Mouse (Mus musculus) heart, embryonic 11.5 days (tissue): ENCODE data around the gene Nelfb. TPM values are rescaled to one million over a fixed set of nuclear protein-coding genes. Genes with fewer than 3 reads are reported as not detected.
A peak's percentile ranks its signal among the peaks of the same experiment; 100 is the strongest.

ENCODE experiments used
- ATAC-seq: fragments of 200-750 bp; cut with Nextera tagmentation; replicated peaks from 2 replicates; pipeline ENCODE4 v1.8.0; 2017; ENCODE audit warnings: moderate library complexity; ENCODE audit not compliant: insufficient number of reproducible peaks, low FRiP score, low TSS enrichment
- H3K27ac ChIP-seq: fragments of 300-500 bp; sonication (generic); 2 replicates; pipeline ENCODE4 v1.5.1; 2014; ENCODE audit warnings: mild to moderate bottlenecking, low read depth, low read length
- H3K27me3 ChIP-seq: fragments of 300-500 bp; sonication (generic); 2 replicates; pipeline ENCODE4 v1.6.1; 2014; ENCODE audit warnings: mild to moderate bottlenecking, low read length, mixed read lengths; ENCODE audit not compliant: control insufficient read depth, insufficient read depth
- H3K36me3 ChIP-seq: fragments of 300-500 bp; sonication (generic); 2 replicates; pipeline ENCODE4 v1.6.1; 2014; ENCODE audit warnings: mild to moderate bottlenecking, low read length, moderate library complexity, mixed read lengths; ENCODE audit not compliant: control insufficient read depth, insufficient read depth
- H3K4me1 ChIP-seq: fragments of 300-500 bp; sonication (generic); 2 replicates; pipeline ENCODE4 v1.6.1; 2014; ENCODE audit warnings: low read length; ENCODE audit not compliant: control insufficient read depth, insufficient read depth
- H3K4me2 ChIP-seq: fragments of 300-500 bp; sonication (generic); 2 replicates; pipeline ENCODE4 v1.6.1; 2014; ENCODE audit warnings: mild to moderate bottlenecking, moderate library complexity
- H3K4me3 ChIP-seq: fragments of 300-500 bp; sonication (generic); 2 replicates; pipeline ENCODE4 v1.5.1; 2014; ENCODE audit warnings: low read depth, low read length
- H3K9ac ChIP-seq: fragments of 300-500 bp; sonication (generic); 2 replicates; pipeline ENCODE4 v1.6.1; 2014; ENCODE audit warnings: mild to moderate bottlenecking, low read depth, low read length, moderate library complexity
- H3K9me3 ChIP-seq: fragments of 300-500 bp; sonication (generic); replicated peaks from 2 replicates; pipeline ENCODE4 v1.6.1; 2016; ENCODE audit warnings: low read length; ENCODE audit not compliant: control insufficient read depth
- WGBS: fragments of 180-500 bp; shearing (Covaris S2); extraction: QIAGEN DNeasy Blood & Tissue Kit; methylation state at CpG from one replicate; pipeline ENCODE4 v1.1.7; 2014; ENCODE audit not compliant: insufficient replicate concordance; 5-methylcytosine and 5-hydroxymethylcytosine counted together
- polyA plus RNA-seq: library from polyadenylated mRNA; unstranded; fragments of >200 nt; fragmentation: Nextera tagmentation; extraction: Ambion mirVana; gene quantifications from 2 replicates; pipeline ENCODE4 v1.2.1, GENCODE M21; 2014

The Nelfb gene
- polyA plus RNA-seq, 1 experiment from 2014 or later = 62.9 TPM

DNA sequence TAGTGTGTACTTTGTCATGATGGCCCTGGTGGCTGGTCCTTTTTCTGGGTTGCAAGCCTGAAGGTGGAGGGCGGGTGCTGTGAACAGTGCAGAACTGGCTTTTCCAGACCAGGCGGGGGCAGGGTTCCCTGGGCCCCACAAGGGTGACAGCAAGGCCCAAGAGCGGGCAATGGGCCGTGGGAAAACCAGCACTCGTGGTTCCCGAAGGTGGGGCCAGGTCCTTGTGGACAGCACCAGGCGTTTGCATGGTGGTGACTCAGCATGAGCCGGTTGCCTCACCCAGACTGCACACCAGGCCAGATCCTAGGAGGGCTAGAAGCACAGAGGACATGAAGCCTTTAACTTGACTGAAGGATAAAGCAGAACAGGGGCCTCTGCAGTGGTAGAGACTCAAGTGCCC is 38.7 kb downstream of the Nelfb start:
- no peak overlapping the region for H3K27ac ChIP-seq
- H3K9me3 ChIP-seq = no peaks in the 10 kb centered on the region
- H3K4me2 ChIP-seq = no peak overlapping the region
- H3K27me3 ChIP-seq = peaks cover 13% of the 10 kb centered on the region; the same call in 1 of the 2 replicates
- peaks cover 16% of the 10 kb centered on the region for H3K4me1 ChIP-seq
- H3K9ac ChIP-seq = no peak overlapping the region
- 60% methylated on average over 8 of the region's 8 CpGs for whole genome bisulfite sequencing
- ATAC-seq = no peak
- no peaks in the 10 kb centered on the region for H3K36me3 ChIP-seq
- no peak overlapping the region for H3K4me3 ChIP-seq

GRCm38 (mm10) chr2:25171769-25172153 is 39.5 kb downstream of the Nelfb start:
- Histone ChIP-seq H3K27ac (no peak overlapping the region), H3K36me3 (no peaks in the 10 kb centered on the region), H3K4me1 (peaks cover 18% of the 10 kb centered on the region), H3K27me3 (peaks cover 9% of the 10 kb centered on the region; the same call in 1 of the 2 replicates), H3K9me3 (no peaks in the 10 kb centered on the region), H3K4me2 (no peak overlapping the region), H3K4me3 (no peak overlapping the region), H3K9ac (no peak overlapping the region)
- 70% methylated on average over 1 of the region's 1 CpGs for WGBS
- no peak for ATAC-seq

DNA sequence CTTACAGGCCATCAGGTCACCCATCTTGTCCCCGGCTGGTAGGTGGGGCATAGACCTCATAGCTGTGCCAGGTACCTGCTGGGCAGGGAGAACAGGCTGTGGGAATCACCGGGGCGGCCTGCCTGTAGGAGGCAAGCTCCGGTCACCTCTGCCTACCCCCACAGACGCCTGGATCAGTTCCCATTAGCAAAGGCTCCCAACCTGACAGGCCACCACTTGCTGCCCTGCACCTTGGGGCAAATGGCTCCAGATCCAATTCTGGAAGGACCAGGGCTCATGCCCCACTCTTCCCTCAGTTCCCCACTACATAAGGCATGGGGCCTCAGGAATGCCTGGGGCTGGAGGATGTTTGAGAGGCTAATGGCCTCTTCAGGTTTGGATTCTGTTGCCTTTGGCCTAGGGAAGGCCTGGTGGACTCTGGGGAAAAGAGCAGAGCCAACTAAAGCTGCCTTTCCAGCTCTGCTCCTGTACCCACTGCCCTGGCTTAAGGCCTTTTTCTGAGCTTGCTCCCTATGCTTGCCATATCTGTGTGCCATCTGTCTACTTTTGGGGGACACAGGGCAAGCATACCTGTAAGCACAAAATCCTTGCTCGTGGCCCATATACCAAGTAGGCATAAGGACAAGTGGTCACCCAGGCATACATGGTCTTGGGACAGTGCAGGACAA is 40.1 kb downstream of the Nelfb start:
- WGBS = 69% methylated on average over 6 of the region's 6 CpGs
- H3K27ac ChIP-seq = no peak overlapping the region

GRCm38 (mm10) chr2:25170326-25171100 is 40.8 kb downstream of the Nelfb start:
- no peak overlapping the region for H3K4me2 ChIP-seq
- H3K36me3 ChIP-seq = no peaks in the 10 kb centered on the region
- no peaks in the 10 kb centered on the region for H3K27me3 ChIP-seq
- no peak overlapping the region for H3K4me3 ChIP-seq
- WGBS = 55% methylated on average over 10 of the region's 10 CpGs
- no peak overlapping the region for H3K27ac ChIP-seq
- peaks cover 18% of the 10 kb centered on the region for H3K4me1 ChIP-seq
- no peak overlapping the region for H3K9ac ChIP-seq
- no peak for ATAC-seq
- no peaks in the 10 kb centered on the region for H3K9me3 ChIP-seq

More for the DNA sequence above, 40.1 kb downstream of the Nelfb start:
- peaks cover 5% of the 10 kb centered on the region; the same call in 1 of the 2 replicates for H3K27me3 ChIP-seq
- H3K4me2 ChIP-seq = no peak overlapping the region
- no peaks in the 10 kb centered on the region for H3K36me3 ChIP-seq
- H3K9me3 ChIP-seq = no peaks in the 10 kb centered on the region
- no peak for ATAC-seq
- no peak overlapping the region for H3K4me3 ChIP-seq
- no peak overlapping the region for H3K9ac ChIP-seq
- peaks cover 18% of the 10 kb centered on the region for H3K4me1 ChIP-seq

GRCm38 (mm10) chr2:25169778-25170177 is 41.5 kb downstream of the Nelfb start:
- H3K4me1 ChIP-seq = peaks cover 15% of the 10 kb centered on the region
- ATAC-seq = no peak

GRCm38 (mm10) chr2:25168665-25168978 is 42.7 kb downstream of the Nelfb start:
- H3K9me3 ChIP-seq = no peaks in the 10 kb centered on the region
- peak overlapping the region; percentile 77 for H3K9ac ChIP-seq
- peaks cover 17% of the 10 kb centered on the region for H3K4me1 ChIP-seq
- no peaks in the 10 kb centered on the region for H3K27me3 ChIP-seq
- peak overlapping the region; percentile 10; the same call in 1 of the 2 replicates for H3K27ac ChIP-seq
- H3K4me2 ChIP-seq = peak overlapping the region; percentile 82
- no peak for ATAC-seq
- WGBS = 16% methylated on average over 2 of the region's 2 CpGs
- H3K4me3 ChIP-seq = peak overlapping the region; percentile 55
- H3K36me3 ChIP-seq = no peaks in the 10 kb centered on the region

More at GRCm38 (mm10) chr2:25169778-25170177, 41.5 kb downstream of the Nelfb start:
- H3K9me3 ChIP-seq = no peaks in the 10 kb centered on the region
- H3K9ac ChIP-seq = no peak overlapping the region
- no peaks in the 10 kb centered on the region for H3K27me3 ChIP-seq
- WGBS = 41% methylated on average over 5 of the region's 5 CpGs
- no peak overlapping the region for H3K4me2 ChIP-seq
- H3K36me3 ChIP-seq = no peaks in the 10 kb centered on the region
- H3K27ac ChIP-seq = no peak overlapping the region
- no peak overlapping the region for H3K4me3 ChIP-seq

DNA sequence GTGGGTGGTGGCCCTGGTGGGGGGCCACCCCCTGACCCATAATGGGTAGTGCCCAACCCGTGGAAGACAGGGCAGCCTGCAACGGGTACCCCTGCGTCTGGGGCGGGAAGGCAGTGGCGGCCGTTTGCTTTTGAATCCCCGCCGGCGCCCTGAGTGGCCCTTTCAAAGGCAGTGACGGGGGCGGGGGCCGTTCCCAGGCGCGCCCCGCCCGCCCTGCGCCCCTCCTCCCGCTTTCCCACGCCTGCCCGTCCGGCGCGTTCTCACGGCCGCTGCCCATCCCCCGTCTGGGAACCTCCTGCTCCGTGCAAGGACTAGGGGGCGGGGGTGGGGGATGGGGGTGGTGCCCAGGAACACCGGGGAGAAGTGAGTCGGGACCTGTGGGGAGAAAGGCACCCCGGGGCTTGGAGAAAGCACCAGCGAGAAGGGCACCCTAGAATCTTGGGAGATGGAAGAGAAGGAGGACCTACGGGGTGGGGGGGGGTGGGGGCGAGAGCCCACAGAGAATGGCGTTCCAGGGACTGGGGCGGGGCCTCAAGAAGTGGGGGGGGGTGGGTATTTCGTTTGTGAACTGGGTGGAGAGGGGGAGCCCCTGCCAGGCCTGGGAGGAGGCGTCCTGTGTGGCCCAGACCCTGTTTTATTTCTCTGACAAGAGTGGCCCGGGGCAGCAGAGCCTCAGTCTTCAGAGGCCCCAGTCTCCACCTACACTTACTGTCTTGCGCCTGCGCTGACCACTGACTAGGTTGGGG is 43.2 kb downstream of the Nelfb start:
- H3K4me1 ChIP-seq = peaks cover 22% of the 10 kb centered on the region
- H3K36me3 ChIP-seq = no peaks in the 10 kb centered on the region
- H3K9me3 ChIP-seq = no peaks in the 10 kb centered on the region
- peak overlapping the region; percentile 77 for H3K9ac ChIP-seq
- WGBS = under 1% methylated on average over 27 of the region's 41 CpGs
- no peaks in the 10 kb centered on the region for H3K27me3 ChIP-seq
- H3K4me2 ChIP-seq = peak overlapping the region; percentile 82
- peak overlapping the region; percentile 81 for H3K27ac ChIP-seq
- ATAC-seq = peak; percentile 76
- peak overlapping the region; percentile 55 for H3K4me3 ChIP-seq

DNA sequence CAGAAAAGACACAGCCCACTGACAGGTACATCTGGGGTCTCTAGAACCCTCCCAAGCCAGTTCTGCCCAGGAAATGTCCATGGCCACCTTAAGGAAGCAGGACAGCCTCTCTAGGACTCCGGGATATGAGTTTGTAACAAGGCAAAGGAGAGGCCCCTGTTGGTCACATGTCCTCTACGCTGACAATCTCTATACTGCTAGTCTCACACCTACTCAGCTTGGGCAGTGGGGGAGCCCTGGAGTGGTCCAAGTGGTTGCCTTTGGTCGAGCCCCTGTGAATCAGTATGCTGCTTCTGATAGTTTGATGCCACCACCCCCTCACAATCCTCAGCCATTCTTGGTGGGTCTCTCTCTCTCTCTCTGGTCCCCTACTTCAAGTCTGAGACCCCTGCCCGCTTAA is 43.8 kb downstream of the Nelfb start:
- Histone ChIP-seq H3K27me3 (peaks cover 4% of the 10 kb centered on the region; the same call in 1 of the 2 replicates), H3K4me1 (peaks cover 22% of the 10 kb centered on the region), H3K4me3 (peak overlapping the region; percentile 55), H3K9ac (peak overlapping the region; percentile 77), H3K27ac (peak overlapping the region; percentile 81), H3K9me3 (no peaks in the 10 kb centered on the region), H3K36me3 (no peaks in the 10 kb centered on the region), H3K4me2 (peak overlapping the region; percentile 82)
- ATAC-seq = 0 out of 2 replicates have a peak, but pooled peaks have one; percentile 22
- WGBS = 19% methylated on average over 4 of the region's 4 CpGs
